Mouse (Mus musculus) lung, postnatal 0 days (tissue): Measurements from ENCODE around the gene Cnpy4. TPM values are rescaled to one million over a fixed set of nuclear protein-coding genes. Genes with fewer than 3 reads are reported as not detected.

Experiments used
- ATAC-seq: fragments of 200-750 bp; cut with Nextera tagmentation; 2 replicates; pipeline ENCODE4 v1.8.0; 2017; ENCODE audit warnings: moderate library complexity
- DNase-seq: peaks from one replicate; pipeline ENCODE4 v3.0.0-alpha.2; 2016; ENCODE audit warnings: low spot score
- H3K27ac ChIP-seq: fragments of 300-500 bp; sonication (generic); 2 replicates; pipeline ENCODE4 v1.5.1; 2014; ENCODE audit warnings: antibody characterized with exemption, mild to moderate bottlenecking, low read length, mixed read lengths
- H3K27me3 ChIP-seq: fragments of 300-500 bp; sonication (generic); replicated peaks from 2 replicates; pipeline ENCODE4 v1.6.1; 2014; ENCODE audit warnings: low read length, mixed read lengths; ENCODE audit not compliant: insufficient read depth
- H3K36me3 ChIP-seq: fragments of 300-500 bp; sonication (generic); 2 replicates; pipeline ENCODE4 v1.6.1; 2014; ENCODE audit warnings: low read length, mixed read lengths; ENCODE audit not compliant: insufficient read depth
- H3K4me1 ChIP-seq: fragments of 300-500 bp; sonication (generic); 2 replicates; pipeline ENCODE4 v1.6.1; 2014; ENCODE audit warnings: antibody characterized with exemption, low read depth, low read length, mixed read lengths; ENCODE audit not compliant: insufficient read depth
- H3K4me2 ChIP-seq: fragments of 300-500 bp; sonication (generic); replicated peaks from 2 replicates; pipeline ENCODE4 v1.6.1; 2014; ENCODE audit warnings: low read depth, mild to moderate bottlenecking, low read length, moderate library complexity, mixed read lengths
- H3K4me3 ChIP-seq: fragments of 300-500 bp; sonication (generic); 2 replicates; pipeline ENCODE4 v1.5.1; 2014; ENCODE audit warnings: low read depth, low read length
- H3K9ac ChIP-seq: fragments of 300-500 bp; sonication (generic); replicated peaks from 2 replicates; pipeline ENCODE4 v1.6.1; 2014; ENCODE audit warnings: low read depth, mild to moderate bottlenecking
- H3K9me3 ChIP-seq: fragments of 300-500 bp; sonication (generic); 2 replicates; pipeline ENCODE4 v1.6.1; 2016; ENCODE audit warnings: low read length, mixed read lengths
- CTCF ChIP-seq: IDR thresholded peaks from 2 replicates; pipeline ENCODE4 v1.5.1; 2016; ENCODE audit warnings: antibody characterized with exemption, mild to moderate bottlenecking
- EP300 ChIP-seq: IDR thresholded peaks from 2 replicates; pipeline ENCODE4 v1.6.1; 2016; ENCODE audit warnings: antibody characterized with exemption, mild to moderate bottlenecking, control low read depth
- WGBS: fragments of 180-500 bp; shearing (Covaris S2); extraction: QIAGEN DNeasy Blood & Tissue Kit; methylation state at CpG from one replicate; pipeline ENCODE4 v1.1.7; 2014; 5-methylcytosine and 5-hydroxymethylcytosine counted together
- polyA plus RNA-seq: library from polyadenylated mRNA; unstranded; fragments of >200 nt; fragmentation: Nextera tagmentation; extraction: Ambion mirVana; gene quantifications from 2 replicates; pipeline ENCODE4 v1.2.1, GENCODE M21; 2015

Gene Cnpy4
- polyA plus RNA-seq, 1 experiment from 2014 or later: 24.2 TPM

DNA sequence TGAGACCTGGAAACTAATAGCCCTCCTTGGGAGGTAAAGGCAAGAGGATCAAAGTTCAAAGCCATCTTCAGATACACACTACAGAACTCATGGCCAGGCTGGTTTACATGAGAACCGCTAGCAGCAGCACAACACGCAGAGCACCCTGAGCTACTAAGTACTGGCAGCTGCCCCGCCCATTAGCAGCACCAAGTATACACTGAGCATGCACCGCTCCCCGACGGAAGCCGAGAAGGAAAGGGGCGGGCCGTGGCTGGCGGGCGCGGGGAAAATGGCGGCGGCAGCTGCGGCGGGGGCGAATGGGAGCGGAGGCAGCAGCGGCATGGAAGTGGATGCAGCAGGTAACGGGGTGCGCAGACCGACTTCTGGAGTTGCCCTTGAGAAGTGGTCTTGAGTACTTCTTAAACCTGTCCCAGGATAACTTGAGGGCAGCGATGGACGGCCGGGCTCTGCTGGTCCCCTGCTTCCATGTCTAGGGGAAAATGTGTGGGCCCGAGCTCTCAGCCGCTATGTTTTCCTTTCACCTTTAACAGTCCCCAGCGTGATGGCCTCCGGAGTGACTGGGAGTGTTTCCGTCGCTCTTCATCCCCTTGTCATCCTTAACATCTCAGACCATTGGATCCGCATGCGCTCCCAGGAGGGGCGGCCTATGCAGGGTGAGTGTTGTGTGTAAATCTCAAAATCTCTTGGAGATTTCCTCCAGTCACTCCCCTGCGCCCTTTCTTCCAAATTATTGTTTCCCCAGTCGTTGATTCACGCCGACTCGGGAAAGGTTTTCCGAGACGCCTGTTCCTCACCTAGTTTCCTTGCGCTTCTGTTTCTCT, 26.2 kb upstream of the Cnpy4 start, which contains the start of gene Cops6:
Gene Cops6 (plus strand): TSS at position 230 of the 824 bp plus-strand sequence.
- H3K9me3 ChIP-seq: no peaks in the 10 kb centered on the region
- no peaks in the 10 kb centered on the region for H3K27me3 ChIP-seq
- TF ChIP-seq CTCF (peak; percentile 24; the same call in 1 of the 2 replicates), EP300 (no peak)
- WGBS: 2% methylated on average over 42 of the region's 42 CpGs
- DNase-seq (peak; percentile 98), ATAC-seq (peak; percentile 99)
- peak within 1 kb of the TSS; percentile 76 for H3K9ac ChIP-seq
- H3K4me1 ChIP-seq: peaks cover 4% of the 10 kb centered on the region; the same call in 1 of the 2 replicates
- peak within 1 kb of the TSS; percentile 67 for H3K4me3 ChIP-seq
- peak within 1 kb of the TSS; percentile 62 for H3K27ac ChIP-seq
- H3K36me3 ChIP-seq: peaks cover 22% of the 10 kb centered on the region
- H3K4me2 ChIP-seq: peak within 1 kb of the TSS; percentile 76

GRCm38 (mm10) chr5:138163046-138163445, 24.2 kb upstream of the Cnpy4 start:
- ATAC-seq (no peak), DNase-seq (no peak)
- no peak overlapping the region for H3K9ac ChIP-seq
- H3K4me3 ChIP-seq: no peak overlapping the region
- H3K9me3 ChIP-seq: no peaks in the 10 kb centered on the region
- no peak overlapping the region for H3K4me2 ChIP-seq
- H3K36me3 ChIP-seq: peaks cover 39% of the 10 kb centered on the region
- TF ChIP-seq CTCF (no peak), EP300 (no peak)
- no peak overlapping the region for H3K27ac ChIP-seq
- WGBS: 59% methylated on average over 6 of the region's 6 CpGs
- peaks cover 4% of the 10 kb centered on the region; the same call in 1 of the 2 replicates for H3K4me1 ChIP-seq
- H3K27me3 ChIP-seq: no peaks in the 10 kb centered on the region

DNA sequence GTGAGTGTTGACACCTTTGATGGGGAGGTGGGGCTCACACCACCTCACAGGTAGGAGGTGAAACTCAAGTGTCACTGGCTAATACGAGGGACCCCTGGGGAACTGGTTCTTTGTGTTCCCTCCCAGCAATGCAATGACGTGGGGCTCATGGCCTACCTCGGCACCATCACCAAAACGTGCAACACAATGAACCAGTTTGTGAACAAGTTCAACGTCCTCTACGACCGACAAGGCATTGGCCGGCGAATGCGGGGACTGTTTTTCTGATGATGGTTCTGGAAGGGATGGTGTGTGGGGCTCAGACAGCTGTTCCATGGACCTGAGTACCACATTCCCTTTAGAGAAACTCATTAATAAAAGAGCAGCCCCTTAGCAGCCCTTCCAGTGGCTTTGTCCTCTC, 23.7 kb upstream of the Cnpy4 start:
- DNase-seq: no peak
- TF ChIP-seq CTCF (no peak), EP300 (no peak)
- H3K4me2 ChIP-seq: no peak overlapping the region
- no peak for ATAC-seq
- H3K27ac ChIP-seq: no peak overlapping the region
- peaks cover 4% of the 10 kb centered on the region; the same call in 1 of the 2 replicates for H3K4me1 ChIP-seq
- peaks cover 41% of the 10 kb centered on the region for H3K36me3 ChIP-seq
- 56% methylated on average over 10 of the region's 10 CpGs for WGBS
- no peak overlapping the region for H3K9ac ChIP-seq
- H3K27me3 ChIP-seq: no peaks in the 10 kb centered on the region
- H3K4me3 ChIP-seq: no peak overlapping the region
- no peaks in the 10 kb centered on the region for H3K9me3 ChIP-seq

DNA sequence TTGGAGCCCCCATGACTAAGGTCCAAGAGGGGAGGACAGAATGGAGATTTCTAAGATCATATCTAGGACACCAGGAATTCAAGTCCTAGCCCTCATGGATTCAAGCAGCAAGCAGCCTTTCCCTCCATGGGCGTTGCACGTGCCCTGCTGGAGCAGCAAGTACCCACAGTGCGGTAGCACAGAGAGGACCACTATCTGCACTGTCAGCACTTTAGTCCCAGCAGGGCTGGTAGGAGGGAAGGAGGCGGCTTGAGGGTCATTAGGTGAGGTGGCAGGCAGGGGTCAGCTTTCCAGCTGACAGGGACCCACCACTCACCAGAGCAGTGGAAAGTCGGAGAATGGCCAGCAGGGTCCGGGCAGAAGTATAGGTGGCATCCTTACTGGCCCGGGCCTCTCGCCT, 21.7 kb upstream of the Cnpy4 start:
- no peak overlapping the region for H3K4me2 ChIP-seq
- peaks cover 41% of the 10 kb centered on the region for H3K36me3 ChIP-seq
- no peak overlapping the region for H3K27ac ChIP-seq
- WGBS: 68% methylated on average over 8 of the region's 8 CpGs
- H3K4me1 ChIP-seq: peaks cover 11% of the 10 kb centered on the region; the same call in 1 of the 2 replicates
- H3K9me3 ChIP-seq: no peaks in the 10 kb centered on the region
- H3K9ac ChIP-seq: no peak overlapping the region
- no peak for DNase-seq
- H3K4me3 ChIP-seq: no peak overlapping the region
- no peaks in the 10 kb centered on the region for H3K27me3 ChIP-seq
- ATAC-seq: no peak
- TF ChIP-seq CTCF (no peak), EP300 (no peak)

GRCm38 (mm10) chr5:138170936-138171561, 16.2 kb upstream of the Cnpy4 start:
- peak; percentile 86 for ATAC-seq
- peak overlapping the region; percentile 100 for H3K4me2 ChIP-seq
- TF ChIP-seq EP300 (peak; percentile 57), CTCF (peak; percentile 48)
- H3K36me3 ChIP-seq: peaks cover 33% of the 10 kb centered on the region; the same call in 1 of the 2 replicates
- H3K9ac ChIP-seq: peak overlapping the region; percentile 46; the same call in 1 of the 2 replicates
- H3K27ac ChIP-seq: peak overlapping the region; percentile 92
- peak overlapping the region; percentile 68 for H3K4me3 ChIP-seq
- no peaks in the 10 kb centered on the region for H3K27me3 ChIP-seq
- no peaks in the 10 kb centered on the region for H3K9me3 ChIP-seq
- peak; percentile 98 for DNase-seq
- under 1% methylated on average over 46 of the region's 47 CpGs for WGBS
- peaks cover 13% of the 10 kb centered on the region; the same call in 1 of the 2 replicates for H3K4me1 ChIP-seq
